Mouse (Mus musculus): ENCODE data around the gene Adcy9.
"Not testable (repeated sequence)": the region's sequence is repeated elsewhere in the genome, so short reads cannot be mapped to it uniquely, and the experiment has no call there.

Gene Adcy9

GRCm38 (mm10) chr16:4381487-4381886 is 38.8 kb downstream of the Adcy9 start:
- peak; percentile 23 for DNase-seq

GRCm38 (mm10) chr16:4378788-4379187 is 41.5 kb downstream of the Adcy9 start:
- DNase-seq, result no peak

GRCm38 (mm10) chr16:4377556-4377955 is 42.7 kb downstream of the Adcy9 start:
- no peak for DNase-seq

GRCm38 (mm10) chr16:4374780-4375380 is 45.4 kb downstream of the Adcy9 start:
- DNase-seq, result no peak

GRCm38 (mm10) chr16:4374270-4374669 is 46.0 kb downstream of the Adcy9 start:
- no peak for DNase-seq

- no peak for DNase-seq
These were observed 49.3 kb downstream of the Adcy9 start for GRCm38 (mm10) chr16:4371039-4371438.

GRCm38 (mm10) chr16:4370141-4370541 is 50.2 kb downstream of the Adcy9 start:
- DNase-seq, result peak; percentile 18

GRCm38 (mm10) chr16:4367930-4368329 is 52.4 kb downstream of the Adcy9 start:
- no peak for DNase-seq

- DNase-seq, result peak; percentile 23
These were observed 53.0 kb downstream of the Adcy9 start for GRCm38 (mm10) chr16:4367291-4367690.

- DNase-seq, result no peak
These were observed 53.6 kb downstream of the Adcy9 start for GRCm38 (mm10) chr16:4366671-4367070.

- no peak for DNase-seq
These were observed 56.8 kb downstream of the Adcy9 start for GRCm38 (mm10) chr16:4363341-4364116.

- DNase-seq, result no peak
These were observed 64.8 kb downstream of the Adcy9 start for GRCm38 (mm10) chr16:4355260-4356043.

GRCm38 (mm10) chr16:4342579-4342978 is 77.7 kb downstream of the Adcy9 start:
- no peak for DNase-seq

- DNase-seq, result no peak
These were observed 78.8 kb downstream of the Adcy9 start for GRCm38 (mm10) chr16:4341316-4342062.

GRCm38 (mm10) chr16:4339216-4339615 is 81.1 kb downstream of the Adcy9 start:
- DNase-seq, result not testable (repeated sequence)

- peak; percentile 24 for DNase-seq
These were observed 83.0 kb downstream of the Adcy9 start for GRCm38 (mm10) chr16:4337269-4337668.

GRCm38 (mm10) chr16:4333788-4334187 is 86.5 kb downstream of the Adcy9 start:
- DNase-seq, result no peak

GRCm38 (mm10) chr16:4333371-4333770 is 86.9 kb downstream of the Adcy9 start:
- no peak for DNase-seq

GRCm38 (mm10) chr16:4327081-4327480 is 93.2 kb downstream of the Adcy9 start:
- no peak for DNase-seq

- no peak for DNase-seq
These were observed 94.5 kb downstream of the Adcy9 start for GRCm38 (mm10) chr16:4325801-4326200.

GRCm38 (mm10) chr16:4324967-4325366 is 95.3 kb downstream of the Adcy9 start:
- DNase-seq, result no peak

- DNase-seq, result no peak
These were observed 99.4 kb downstream of the Adcy9 start for GRCm38 (mm10) chr16:4320856-4321255.

- DNase-seq, result no peak
These were observed 102.2 kb downstream of the Adcy9 start for GRCm38 (mm10) chr16:4318001-4318526.

Measured in kidney, postnatal 10 days (tissue).